Mouse (Mus musculus) erythroblast, embryonic 14.5 days (primary cell): ENCODE results near the gene Taz.

Source experiments
- GATA1 ChIP-seq: IDR thresholded peaks from 2 replicates; pipeline ENCODE4 v1.6.1; 2012; ENCODE audit warnings: low read length, inconsistent platforms, mixed read lengths
- TAL1 ChIP-seq: IDR thresholded peaks from 3 replicates; pipeline ENCODE4 v1.6.1; 2012; ENCODE audit warnings: low read length, inconsistent platforms, mixed read lengths

GRCm38 (mm10) chrX:74328725-74329161 lies 47.0 kb downstream of the Taz start, which contains the start of gene Plxna3:
- TF ChIP-seq GATA1 (no peak), TAL1 (no peak)
